Mouse (Mus musculus) erythroblast, embryonic 14.5 days (primary cell): ENCODE data around the gene Capn7.

Experiments
- GATA1 ChIP-seq: IDR thresholded peaks from 2 replicates; pipeline ENCODE4 v1.6.1; 2012; ENCODE audit warnings: low read length, inconsistent platforms, mixed read lengths
- TAL1 ChIP-seq: IDR thresholded peaks from 3 replicates; pipeline ENCODE4 v1.6.1; 2012; ENCODE audit warnings: low read length, inconsistent platforms, mixed read lengths

GRCm38 (mm10) chr14:31394822-31395532 lies 58.5 kb downstream of the Capn7 start:
- TF ChIP-seq GATA1 = no peak
- TF ChIP-seq TAL1 = no peak
